Mouse (Mus musculus) heart, adult 2 months (tissue): ENCODE data around the gene Olfr1423. TPM values are rescaled to one million over a fixed set of nuclear protein-coding genes. Genes with fewer than 3 reads are reported as not detected.
"Not testable (repeated sequence)": the region's sequence is repeated elsewhere in the genome, so short reads cannot be mapped to it uniquely, and the experiment has no call there.

ENCODE experiments used
- DNase-seq, 2 experiments: peaks; one replicate each; pipeline ENCODE4 v3.0.0; 2021
- H3K27ac ChIP-seq: fragments of 200-600 bp; 2 replicates; pipeline ENCODE4 v1.8.1; 2022
- H3K27me3 ChIP-seq: fragments of 200-500 bp; 2 replicates; pipeline ENCODE4 v1.6.1; 2012; ENCODE audit warnings: mild to moderate bottlenecking, low read length, inconsistent platforms, mixed read lengths; ENCODE audit not compliant: control insufficient read depth, insufficient read depth
- H3K36me3 ChIP-seq: fragments of 200-500 bp; 2 replicates; pipeline ENCODE4 v1.6.1; 2012; ENCODE audit warnings: low read length, inconsistent platforms; ENCODE audit not compliant: control insufficient read depth, insufficient read depth
- H3K4me1 ChIP-seq: fragments of 200-500 bp; 2 replicates; pipeline ENCODE4 v1.6.1; 2011; ENCODE audit warnings: low read length; ENCODE audit not compliant: control insufficient read depth, insufficient read depth
- H3K4me3 ChIP-seq: fragments of 200-600 bp; 2 replicates; pipeline ENCODE4 v1.8.1; 2022
- H3K79me2 ChIP-seq: fragments of 200-500 bp; replicated peaks from 2 replicates; pipeline ENCODE4 v1.6.1; 2012; ENCODE audit warnings: mild to moderate bottlenecking, inconsistent platforms, low read length, moderate library complexity, mixed read lengths; ENCODE audit not compliant: control insufficient read depth, insufficient read depth
- H3K9ac ChIP-seq: fragments of 200-500 bp; 2 replicates; pipeline ENCODE4 v1.6.1; 2012; ENCODE audit warnings: low read depth, mild to moderate bottlenecking, control low read depth, inconsistent platforms, low read length, mixed read lengths
- CTCF ChIP-seq: fragments of 200-600 bp; IDR thresholded peaks from 2 replicates; pipeline ENCODE4 v1.8.1; 2022; ENCODE audit warnings: antibody characterized with exemption, mild to moderate bottlenecking, moderate library complexity
- EP300 ChIP-seq: fragments of 200-500 bp; IDR thresholded peaks from 2 replicates; pipeline ENCODE4 v1.6.1; 2011; ENCODE audit warnings: low read depth, low read length, control low read depth; ENCODE audit not compliant: insufficient read depth
- POLR2A ChIP-seq: fragments of 200-500 bp; IDR thresholded peaks from 2 replicates; pipeline ENCODE4 v1.6.1; 2011; ENCODE audit warnings: mild to moderate bottlenecking, low read depth, low read length, control low read depth; ENCODE audit not compliant: insufficient read depth
- WGBS: fragments of 180-500 bp; shearing (Covaris S2); methylation state at CpG from one replicate; pipeline ENCODE4 v1.1.7; 2018; 5-methylcytosine and 5-hydroxymethylcytosine counted together
- intact Hi-C: fragments of 180-260 bp; cut with DNase I; formaldehyde crosslinking; loops from one replicate; pipeline ENCODE4 v1.15.1; 2025
- polyA plus RNA-seq: library from polyadenylated mRNA; depleted of rRNA; stranded (reverse); fragments of >200 nt; gene quantifications from 2 replicates; pipeline ENCODE4 v1.2.3, GENCODE M21; 2012; rRNA removed
- total RNA-seq, 2 experiments: library from RNA; stranded (reverse); gene quantifications; 2 replicates each; pipeline ENCODE4 v1.2.3; 2021

Gene Olfr1423
- total and polyA plus RNA-seq, 3 experiments: not detected

DNA sequence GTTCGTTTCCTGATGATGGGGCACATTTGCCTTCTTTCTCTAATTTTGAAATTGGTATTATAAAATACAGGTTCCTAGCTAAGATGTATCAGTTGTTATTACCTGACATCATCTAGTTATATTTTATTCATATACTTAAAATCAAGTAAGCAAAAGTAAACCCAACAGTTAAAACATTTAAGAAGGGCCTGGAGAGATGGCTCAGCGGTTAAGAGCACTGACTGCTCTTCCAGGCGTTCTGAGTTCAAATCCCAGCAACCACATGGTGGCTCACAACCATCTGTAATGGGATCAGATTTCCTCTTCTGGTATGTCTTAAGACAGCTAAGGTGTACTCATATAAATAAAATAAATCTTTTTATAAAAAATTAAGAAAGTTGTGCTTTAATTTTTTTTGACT lies 53.3 kb downstream of the Olfr1423 start:
- Histone ChIP-seq H3K79me2 (no peaks in the 10 kb centered on the region), H3K4me1 (no peaks in the 10 kb centered on the region; the same call in 1 of the 2 replicates), H3K4me3 (no peak overlapping the region), H3K27ac (no peak overlapping the region), H3K9ac (no peak overlapping the region), H3K36me3 (peaks cover 12% of the 10 kb centered on the region), H3K27me3 (no peaks in the 10 kb centered on the region)
- intact Hi-C loops: no loop called here
- DNase-seq: no peak
- WGBS: 85% methylated on average over 3 of the region's 3 CpGs
- TF ChIP-seq EP300 (no peak), CTCF (no peak), POLR2A (no peak)

DNA sequence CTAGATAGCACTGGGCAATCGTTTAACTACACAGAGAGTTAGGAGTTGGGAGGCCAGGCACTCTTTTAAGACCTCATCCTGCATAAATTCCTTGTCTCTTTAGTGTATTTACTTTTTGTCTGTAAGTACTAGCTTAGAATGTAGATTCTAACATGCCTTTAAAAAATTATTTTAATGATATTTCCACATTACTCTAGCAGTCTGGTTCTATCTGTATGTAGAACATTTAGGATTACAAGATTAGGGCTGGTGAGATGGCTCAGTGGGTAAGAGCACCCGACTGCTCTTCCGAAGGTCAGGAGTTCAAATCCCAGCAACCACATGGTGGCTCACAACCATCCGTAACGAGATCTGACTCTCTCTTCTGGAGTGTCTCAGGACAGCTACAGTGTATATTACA lies 56.5 kb downstream of the Olfr1423 start:
- H3K4me1 ChIP-seq, H3K27ac ChIP-seq, H3K27me3 ChIP-seq, intact Hi-C loops, H3K79me2 ChIP-seq, H3K9ac ChIP-seq, DNase-seq, H3K4me3 ChIP-seq: not testable (repeated sequence)
- 74% methylated on average over 5 of the region's 5 CpGs for whole genome bisulfite sequencing
- peaks cover 19% of the 10 kb centered on the region for H3K36me3 ChIP-seq

Other genes with a start within 250 kb of the Olfr1423 start
- gene Stx3, start 221.9 kb downstream of the Olfr1423 start, total RNA-seq: 1 to 10 TPM; 3.6 to 3.9 TPM
- 3.9 and 6.1 TPM in 2 replicates for gene Stx3, start 221.9 kb downstream of the Olfr1423 start, polyA plus RNA-seq
- not detected for gene Olfr1417, start 202.1 kb downstream of the Olfr1423 start, total RNA-seq
- gene Olfr1417, start 202.1 kb downstream of the Olfr1423 start, polyA plus RNA-seq: not detected in 2 replicates
- not detected for gene Olfr1418, start 180.3 kb downstream of the Olfr1423 start, total RNA-seq
- gene Olfr1418, start 180.3 kb downstream of the Olfr1423 start, polyA plus RNA-seq: not detected in 2 replicates
- not detected for gene Olfr1419, start 166.2 kb downstream of the Olfr1423 start, total RNA-seq
- not detected in 2 replicates for gene Olfr1419, start 166.2 kb downstream of the Olfr1423 start, polyA plus RNA-seq
- not detected for gene Olfr1420, start 154.8 kb downstream of the Olfr1423 start, total RNA-seq
- gene Olfr1420, start 154.8 kb downstream of the Olfr1423 start, polyA plus RNA-seq: not detected in 2 replicates
- 10 to 100 TPM; 28.6 to 32.7 TPM for gene Patl1, start 128.9 kb downstream of the Olfr1423 start, total RNA-seq
- 19.3 and 23.2 TPM in 2 replicates for gene Patl1, start 128.9 kb downstream of the Olfr1423 start, polyA plus RNA-seq
- gene Osbp, start 75.4 kb downstream of the Olfr1423 start, total RNA-seq: 10 to 100 TPM; 81.7 to 95.1 TPM
- gene Osbp, start 75.4 kb downstream of the Olfr1423 start, polyA plus RNA-seq: 33.8 and 57.2 TPM in 2 replicates
- not detected for gene Olfr1424, start 21.4 kb upstream of the Olfr1423 start, total RNA-seq
- not detected in 2 replicates for gene Olfr1424, start 21.4 kb upstream of the Olfr1423 start, polyA plus RNA-seq
- gene Olfr1425, start 36.4 kb upstream of the Olfr1423 start, total RNA-seq: not detected
- not detected in 2 replicates for gene Olfr1425, start 36.4 kb upstream of the Olfr1423 start, polyA plus RNA-seq
- not detected for gene Olfr1426, start 50.7 kb upstream of the Olfr1423 start, total RNA-seq
- gene Olfr1426, start 50.7 kb upstream of the Olfr1423 start, polyA plus RNA-seq: not detected in 2 replicates
- not detected for gene Olfr1427, start 62.0 kb upstream of the Olfr1423 start, total RNA-seq
- not detected in 2 replicates for gene Olfr1427, start 62.0 kb upstream of the Olfr1423 start, polyA plus RNA-seq
- gene Olfr1428, start 74.6 kb upstream of the Olfr1423 start, total RNA-seq: not detected
- not detected in 2 replicates for gene Olfr1428, start 74.6 kb upstream of the Olfr1423 start, polyA plus RNA-seq
- gene Olfr76, start 81.9 kb upstream of the Olfr1423 start, total RNA-seq: not detected
- gene Olfr76, start 81.9 kb upstream of the Olfr1423 start, polyA plus RNA-seq: not detected in 2 replicates
- gene Olfr1555-ps1, start 128.8 kb upstream of the Olfr1423 start, total RNA-seq: not detected
- not detected in 2 replicates for gene Olfr1555-ps1, start 128.8 kb upstream of the Olfr1423 start, polyA plus RNA-seq
- not detected for gene Olfr1431, start 159.3 kb upstream of the Olfr1423 start, total RNA-seq
- gene Olfr1431, start 159.3 kb upstream of the Olfr1423 start, polyA plus RNA-seq: not detected in 2 replicates
- gene Olfr1432, start 191.3 kb upstream of the Olfr1423 start, total RNA-seq: not detected
- not detected in 2 replicates for gene Olfr1432, start 191.3 kb upstream of the Olfr1423 start, polyA plus RNA-seq
- not detected for gene Olfr262, start 200.3 kb upstream of the Olfr1423 start, total RNA-seq
- gene Olfr262, start 200.3 kb upstream of the Olfr1423 start, polyA plus RNA-seq: not detected in 2 replicates
- gene Olfr235, start 219.7 kb upstream of the Olfr1423 start, total RNA-seq: not detected
- gene Olfr235, start 219.7 kb upstream of the Olfr1423 start, polyA plus RNA-seq: not detected in 2 replicates
- not detected for gene Olfr1434, start 238.5 kb upstream of the Olfr1423 start, total RNA-seq
- gene Olfr1434, start 238.5 kb upstream of the Olfr1423 start, polyA plus RNA-seq: not detected in 2 replicates